ENCODE assay signal across 16 mouse cellular contexts in the genomic region with DNA sequence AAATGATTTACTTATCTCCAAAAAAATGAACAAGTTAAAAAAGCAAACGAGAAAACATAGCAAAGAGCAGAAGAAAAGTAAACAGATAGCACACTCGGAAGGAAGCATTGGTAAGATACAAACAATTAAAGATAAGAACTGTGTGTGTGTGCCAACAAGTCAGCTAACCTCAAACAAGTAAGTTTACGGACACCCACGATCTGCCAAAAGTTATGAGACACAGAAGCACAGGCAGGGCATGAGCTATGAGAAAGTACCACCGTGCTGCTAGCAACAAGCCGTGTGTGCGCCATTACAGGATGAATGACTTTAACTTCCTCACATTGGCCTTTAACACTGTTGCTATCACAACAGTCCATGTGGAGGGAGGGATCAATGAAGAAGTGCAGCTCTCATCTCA.
DNase-seq lines count a peak whose midpoint lies in the region; ATAC-seq and TF ChIP-seq lines count a peak whose summit lies in the region.
"Had no signal": no experiment of that assay in that cellular context is flagged by ENCODE, and none has a peak within 500 bp of the region (broad histone marks: within the 10 kb centered on the region; RNA-seq: fewer than 3 reads in every experiment).

No protein-coding gene starts in this region.

- 0 out of 2 replicates have a peak overlapping the region, but pooled peaks have one; percentile 11 for H3K9ac ChIP-seq in heart, adult 2 months (ENCODE audit: low read depth, low read length)
- no peak overlapping the region for H3K9ac ChIP-seq in liver, embryonic 12.5 days

- no peak for TF ChIP-seq EP300 in heart, adult 2 months (IDR thresholded peaks at IDR 0.05; ENCODE audit: insufficient read depth, low read depth, low read length)

- peak overlapping the region; percentile 39 for H3K4me2 ChIP-seq in liver, embryonic 12.5 days
- H3K4me2 ChIP-seq: heart, embryonic 11.5 days; midbrain, embryonic 11.5 days had no signal

- no peak for DNase-seq in heart, adult 2 months
- no peak for DNase-seq in heart, postnatal 25 days (ENCODE audit: low spot score)
- DNase-seq in G1E (ENCODE audit: low spot score) = no peak
- DNase-seq in lung, postnatal 14 days = peak; percentile 30
- no peak for DNase-seq in left cerebral cortex, postnatal 14 days (ENCODE audit: low spot score in 2 of 2)
- no peak for DNase-seq in layer of hippocampus, adult 8-10 months (ENCODE audit: low spot score in 2 of 2)
- DNase-seq: cerebellum, adult 18-20 months; gastrocnemius, postnatal 14 days; kidney, postnatal 10 days; thymus, postnatal 36 days had no signal

- no peaks in the 10 kb centered on the region for H3K27me3 ChIP-seq in heart, adult 2 months (ENCODE audit: control insufficient read depth, insufficient read depth, low read length)
- no peaks in the 10 kb centered on the region for H3K27me3 ChIP-seq in G1E (ENCODE audit: insufficient read depth, low read length)
- H3K27me3 ChIP-seq in liver, embryonic 12.5 days (replicated peaks) = no peaks in the 10 kb centered on the region

- 42% methylated on average over 7 of the region's 7 CpGs for WGBS in heart, adult 2 months
- WGBS in liver, embryonic 12.5 days (ENCODE audit: insufficient replicate concordance) = 21% methylated on average over 7 of the region's 7 CpGs

- intact Hi-C loops in heart, adult 2 months (cut with DNase I) = no loop called here
- intact Hi-C loops in heart, postnatal 25 days (cut with DNase I) = no loop called here
- intact Hi-C loops in left cerebral cortex, postnatal 14 days (cut with DNase I) = loop anchor here (5.0 kb wide), 1 partner anchor 36 kb away; no protein-coding TSS in a partner anchor

- no peak overlapping the region for H3K27ac ChIP-seq in heart, adult 2 months
- H3K27ac ChIP-seq in liver, embryonic 12.5 days = no peak overlapping the region
- H3K27ac ChIP-seq: forebrain, embryonic 10.5 days; hindbrain, embryonic 10.5 days had no signal

- no peak for TF ChIP-seq POLR2A in heart, adult 2 months (IDR thresholded peaks at IDR 0.05; ENCODE audit: insufficient read depth, low read depth, low read length)

- ATAC-seq in G1E (ENCODE audit: extremely low read depth, insufficient number of reproducible peaks, low FRiP score, poor library complexity, severe bottlenecking) = peak; percentile 51
- ATAC-seq in liver, embryonic 12.5 days = no peak
- ATAC-seq: intestine, embryonic 16.5 days had no signal

- no peak overlapping the region for H3K4me3 ChIP-seq in heart, adult 2 months
- no peak overlapping the region; the same call in 1 of the 2 replicates for H3K4me3 ChIP-seq in G1E (ENCODE audit: low read depth, low read length)
- no peak overlapping the region for H3K4me3 ChIP-seq in liver, embryonic 12.5 days
- H3K4me3 ChIP-seq: forebrain, embryonic 10.5 days; hindbrain, embryonic 10.5 days had no signal

- H3K36me3 ChIP-seq in heart, adult 2 months (ENCODE audit: control insufficient read depth, insufficient read depth, low read length) = no peaks in the 10 kb centered on the region
- H3K36me3 ChIP-seq in G1E (replicated peaks) = peaks cover 10% of the 10 kb centered on the region
- no peaks in the 10 kb centered on the region for H3K36me3 ChIP-seq in liver, embryonic 12.5 days
- H3K36me3 ChIP-seq: forebrain, embryonic 10.5 days; hindbrain, embryonic 10.5 days had no signal

- H3K4me1 ChIP-seq in heart, adult 2 months (ENCODE audit: control insufficient read depth, insufficient read depth, low read length) = peaks cover 5% of the 10 kb centered on the region
- H3K4me1 ChIP-seq in G1E (ENCODE audit: insufficient read depth, low read depth, low read length) = peaks cover 26% of the 10 kb centered on the region
- H3K4me1 ChIP-seq in liver, embryonic 12.5 days = peaks cover 27% of the 10 kb centered on the region

- H3K79me2 ChIP-seq in heart, adult 2 months (replicated peaks; ENCODE audit: control insufficient read depth, insufficient read depth, low read length) = no peaks in the 10 kb centered on the region

- no peak for TF ChIP-seq CTCF in heart, adult 2 months (IDR thresholded peaks at IDR 0.05)
- no peak for TF ChIP-seq CTCF in G1E (IDR thresholded peaks at IDR 0.05; ENCODE audit: low read depth, low read length)

- no peaks in the 10 kb centered on the region for H3K9me3 ChIP-seq in G1E (replicated peaks)
- no peaks in the 10 kb centered on the region for H3K9me3 ChIP-seq in liver, embryonic 12.5 days (replicated peaks)
- H3K9me3 ChIP-seq: forebrain, embryonic 10.5 days; hindbrain, embryonic 10.5 days had no signal
